Mouse (Mus musculus) c-Kit-positive CD71-positive TER-119-positive erythroid progenitor cells, embryonic 14.5 days (primary cell): Measurements from ENCODE around the gene Clint1.

ENCODE experiments used
- DNase-seq: peaks from one replicate; pipeline ENCODE4 v3.0.0-alpha.2; 2013; ENCODE audit warnings: low spot score

Gene Clint1

GRCm38 (mm10) chr11:45884029-45884428 is 32.2 kb downstream of the Clint1 start:
- peak; percentile 57 for DNase-seq

GRCm38 (mm10) chr11:45885606-45886230 is 33.9 kb downstream of the Clint1 start:
- no peak for DNase-seq

- no peak for DNase-seq
These were observed 34.7 kb downstream of the Clint1 start for GRCm38 (mm10) chr11:45886596-45886995.

GRCm38 (mm10) chr11:45888471-45889030 is 36.7 kb downstream of the Clint1 start:
- no peak for DNase-seq

- DNase-seq, result no peak
These were observed 38.1 kb downstream of the Clint1 start for GRCm38 (mm10) chr11:45889981-45890380.

- DNase-seq, result no peak
These were observed 38.6 kb downstream of the Clint1 start for GRCm38 (mm10) chr11:45890423-45890822.

GRCm38 (mm10) chr11:45892861-45893360 is 41.1 kb downstream of the Clint1 start:
- no peak for DNase-seq

GRCm38 (mm10) chr11:45897392-45897791 is 45.5 kb downstream of the Clint1 start:
- DNase-seq, result no peak

GRCm38 (mm10) chr11:45900233-45901015 is 48.6 kb downstream of the Clint1 start:
- DNase-seq, result no peak

- peak; percentile 66 for DNase-seq
These were observed 54.4 kb downstream of the Clint1 start for GRCm38 (mm10) chr11:45906109-45906786.

GRCm38 (mm10) chr11:45907301-45907700 is 55.5 kb downstream of the Clint1 start:
- no peak for DNase-seq

- DNase-seq, result no peak
These were observed 56.2 kb downstream of the Clint1 start for GRCm38 (mm10) chr11:45908070-45908469.

GRCm38 (mm10) chr11:45908894-45909293 is 57.0 kb downstream of the Clint1 start:
- DNase-seq, result no peak

- DNase-seq, result no peak
These were observed 58.9 kb downstream of the Clint1 start for GRCm38 (mm10) chr11:45910701-45911100.

GRCm38 (mm10) chr11:45916196-45916595 is 64.3 kb downstream of the Clint1 start:
- no peak for DNase-seq

GRCm38 (mm10) chr11:45918018-45918417 is 66.2 kb downstream of the Clint1 start:
- DNase-seq, result no peak

- no peak for DNase-seq
These were observed 67.0 kb downstream of the Clint1 start for GRCm38 (mm10) chr11:45918836-45919235.

- no peak for DNase-seq
These were observed 69.2 kb downstream of the Clint1 start for GRCm38 (mm10) chr11:45921026-45921425.

- no peak for DNase-seq
These were observed 69.6 kb downstream of the Clint1 start for GRCm38 (mm10) chr11:45921480-45921898.

- no peak for DNase-seq
These were observed 73.6 kb downstream of the Clint1 start for GRCm38 (mm10) chr11:45925436-45925835.

- peak; percentile 81 for DNase-seq
These were observed 74.8 kb downstream of the Clint1 start for GRCm38 (mm10) chr11:45926640-45927082.

- DNase-seq, result no peak
These were observed 75.6 kb downstream of the Clint1 start for GRCm38 (mm10) chr11:45927456-45927855.
